Mouse (Mus musculus) telencephalon, adult 2 months (tissue): ENCODE measurements around the gene Gm28171.
"Not testable (repeated sequence)": the region's sequence is repeated elsewhere in the genome, so short reads cannot be mapped to it uniquely, and the experiment has no call there.

Experiments
- DNase-seq: peaks from one replicate; pipeline ENCODE4 v3.0.0-alpha.2; 2011; ENCODE audit warnings: low read depth, low spot score

Gm28171 gene

DNA sequence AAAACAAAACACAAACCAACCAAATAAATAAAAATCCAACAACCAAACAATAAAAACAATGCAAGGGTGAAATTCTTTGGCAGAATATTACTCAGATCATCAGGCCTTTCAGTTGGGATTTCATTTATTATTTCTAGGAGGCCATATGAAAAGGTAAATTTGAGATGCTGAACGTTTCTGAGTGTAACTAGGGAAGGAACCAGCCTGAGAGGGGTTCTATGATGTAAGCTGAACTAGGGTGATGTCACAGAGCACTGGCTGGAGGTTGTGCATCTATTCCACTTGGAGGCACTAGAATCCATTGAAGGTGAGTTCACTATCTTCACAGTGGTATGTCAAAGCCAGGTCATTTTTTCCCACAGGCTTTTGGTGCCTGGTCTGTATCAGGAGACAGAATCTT is at the start of gene Gm28171:
Gm28171 (plus strand) TSS at position 301 of the 400 bp plus-strand sequence.
- not testable (repeated sequence) for DNase-seq
